ENCODE assay signal across 10 mouse cellular contexts in genomic region chr15:100470037-100470436, GRCm38 (mm10). TPM values are rescaled to one million over a fixed set of nuclear protein-coding genes. Genes with fewer than 3 reads are reported as not detected.
DNase-seq lines count a peak whose midpoint lies in the region; ATAC-seq and TF ChIP-seq lines count a peak whose summit lies in the region.
"Had no signal": no experiment of that assay in that cellular context is flagged by ENCODE, and none has a peak within 500 bp of the region (broad histone marks: within the 10 kb centered on the region; RNA-seq: fewer than 3 reads in every experiment).

No protein-coding gene starts in this region.

- peak overlapping the region; percentile 92 for H3K4me3 ChIP-seq in heart, embryonic 16.5 days (ENCODE audit: low read length)
- peak overlapping the region; percentile 89 for H3K4me3 ChIP-seq in forebrain, embryonic 10.5 days
- H3K4me3 ChIP-seq in kidney, embryonic 16.5 days (ENCODE audit: low read length): peak overlapping the region; percentile 82
- H3K4me3 ChIP-seq in midbrain, postnatal 0 days (ENCODE audit: low read depth, low read length): peak overlapping the region; percentile 85

- no peak for ATAC-seq in heart, embryonic 16.5 days (replicated peaks; ENCODE audit: extremely low read depth, insufficient read depth, low FRiP score)
- no peak for ATAC-seq in kidney, embryonic 16.5 days (ENCODE audit: low FRiP score, low TSS enrichment)
- no peak for ATAC-seq in midbrain, postnatal 0 days (ENCODE audit: low FRiP score)

- no peak for TF ChIP-seq CTCF in midbrain, postnatal 0 days (IDR thresholded peaks at IDR 0.05)

- no peaks in the 10 kb centered on the region for H3K9me3 ChIP-seq in heart, embryonic 16.5 days (replicated peaks; ENCODE audit: control insufficient read depth, low read length)
- no peaks in the 10 kb centered on the region for H3K9me3 ChIP-seq in forebrain, embryonic 10.5 days
- no peaks in the 10 kb centered on the region for H3K9me3 ChIP-seq in kidney, embryonic 16.5 days (ENCODE audit: low read length)
- H3K9me3 ChIP-seq in midbrain, postnatal 0 days (ENCODE audit: low read length): no peaks in the 10 kb centered on the region

- H3K4me1 ChIP-seq in heart, embryonic 16.5 days (ENCODE audit: control insufficient read depth, insufficient read depth, low read length): peaks cover 15% of the 10 kb centered on the region
- peaks cover 34% of the 10 kb centered on the region for H3K4me1 ChIP-seq in forebrain, embryonic 10.5 days
- peaks cover 19% of the 10 kb centered on the region for H3K4me1 ChIP-seq in kidney, embryonic 16.5 days (ENCODE audit: insufficient read depth, low read length)
- H3K4me1 ChIP-seq in midbrain, postnatal 0 days (ENCODE audit: insufficient read depth, low read length): peaks cover 13% of the 10 kb centered on the region; the same call in 1 of the 2 replicates

- WGBS in heart, embryonic 16.5 days: 45% methylated on average over 10 of the region's 10 CpGs
- 67% methylated on average over 10 of the region's 10 CpGs for WGBS in forebrain, embryonic 10.5 days
- WGBS in kidney, embryonic 16.5 days: 33% methylated on average over 10 of the region's 10 CpGs
- 62% methylated on average over 10 of the region's 10 CpGs for WGBS in midbrain, postnatal 0 days

- H3K4me2 ChIP-seq in heart, embryonic 16.5 days (ENCODE audit: low read depth, low read length): peak overlapping the region; percentile 93
- H3K4me2 ChIP-seq in kidney, embryonic 16.5 days (replicated peaks; ENCODE audit: low read depth, low read length): peak overlapping the region; percentile 98
- H3K4me2 ChIP-seq in midbrain, postnatal 0 days (ENCODE audit: low read depth, low read length, poor library complexity, severe bottlenecking): peak overlapping the region; percentile 90

- DNase-seq in heart, adult 8-10 months (ENCODE audit: low spot score): no peak
- no peak for DNase-seq in forebrain, embryonic 10.5 days (ENCODE audit: extremely low spot score, low spot score)
- DNase-seq in midbrain, postnatal 0 days (ENCODE audit: low spot score): no peak
- no peak for DNase-seq in gastrocnemius, adult 18-20 months (ENCODE audit: low spot score)
- no peak for DNase-seq in frontal cortex, postnatal 36 days (ENCODE audit: low spot score in 2 of 2)
- no peak for DNase-seq in ovary, postnatal 14 days (ENCODE audit: low spot score)
- DNase-seq: cerebellum, adult 8-10 months had no signal

- H3K27me3 ChIP-seq in heart, embryonic 16.5 days (ENCODE audit: control insufficient read depth, insufficient read depth, low read length): no peaks in the 10 kb centered on the region
- no peaks in the 10 kb centered on the region for H3K27me3 ChIP-seq in forebrain, embryonic 10.5 days (ENCODE audit: poor library complexity, severe bottlenecking)
- H3K27me3 ChIP-seq in kidney, embryonic 16.5 days (ENCODE audit: insufficient read depth, low read length): no peaks in the 10 kb centered on the region
- no peaks in the 10 kb centered on the region for H3K27me3 ChIP-seq in midbrain, postnatal 0 days (ENCODE audit: insufficient read depth, low read length)

- peak overlapping the region; percentile 93 for H3K9ac ChIP-seq in heart, embryonic 16.5 days (ENCODE audit: low read length)
- peak overlapping the region; percentile 90; the same call in 1 of the 2 replicates for H3K9ac ChIP-seq in kidney, embryonic 16.5 days (replicated peaks; ENCODE audit: low read length)
- H3K9ac ChIP-seq in midbrain, postnatal 0 days (replicated peaks; ENCODE audit: low read length, poor library complexity, severe bottlenecking): no peak overlapping the region

- H3K27ac ChIP-seq in heart, embryonic 16.5 days (ENCODE audit: low read length): no peak overlapping the region
- no peak overlapping the region for H3K27ac ChIP-seq in forebrain, embryonic 10.5 days
- H3K27ac ChIP-seq in kidney, embryonic 16.5 days (ENCODE audit: low read length): no peak overlapping the region
- no peak overlapping the region for H3K27ac ChIP-seq in midbrain, postnatal 0 days (ENCODE audit: low read depth, low read length)

- H3K36me3 ChIP-seq in heart, embryonic 16.5 days (ENCODE audit: control insufficient read depth, insufficient read depth): peaks cover 12% of the 10 kb centered on the region
- H3K36me3 ChIP-seq in forebrain, embryonic 10.5 days (replicated peaks): peaks cover 47% of the 10 kb centered on the region
- peaks cover 21% of the 10 kb centered on the region for H3K36me3 ChIP-seq in kidney, embryonic 16.5 days (ENCODE audit: insufficient read depth, low read length)
- peaks cover 17% of the 10 kb centered on the region for H3K36me3 ChIP-seq in midbrain, postnatal 0 days (ENCODE audit: insufficient read depth, low read length)

RNA-seq across cellular contexts. Expression of gene Letmd1, which starts 1.2 kb away (rescaled TPM):
- polyA plus RNA-seq in heart, embryonic 16.5 days (2015; fragmentation: Nextera tagmentation; extraction: Ambion mirVana): 15.3 and 15.5 TPM in 2 replicates
- 10 to 100 TPM; 11.2 to 14.0 (median 11.8) TPM for total RNA-seq in heart, adult 8-10 months (2022)
- polyA plus RNA-seq in forebrain, embryonic 10.5 days (2016; fragmentation: Nextera tagmentation; extraction: Ambion mirVana): 39.5 and 41.3 TPM in 2 replicates
- 31.8 and 33.1 TPM in 2 replicates for polyA plus RNA-seq in kidney, embryonic 16.5 days (2015; fragmentation: Nextera tagmentation; extraction: Ambion mirVana)
- 80.9 and 86.0 TPM in 2 replicates for total RNA-seq in midbrain, postnatal 0 days (2014; rRNA removed)
- 53.0 and 55.0 TPM in 2 replicates for polyA plus RNA-seq in midbrain, postnatal 0 days (2015; fragmentation: Nextera tagmentation; extraction: Ambion mirVana)
- total RNA-seq in gastrocnemius, adult 18-20 months (2021): 1 to 10 TPM; 6.7 to 7.5 TPM

RNA-seq across cellular contexts. Expression of gene Csrnp2, which starts 25.3 kb away (rescaled TPM):
- polyA plus RNA-seq in heart, embryonic 16.5 days (2015; fragmentation: Nextera tagmentation; extraction: Ambion mirVana): 7.2 and 8.3 TPM in 2 replicates
- total RNA-seq in heart, adult 8-10 months (2022): 1 to 10 TPM; 2.4 to 3.1 (median 2.7) TPM
- 17.0 and 17.2 TPM in 2 replicates for polyA plus RNA-seq in forebrain, embryonic 10.5 days (2016; fragmentation: Nextera tagmentation; extraction: Ambion mirVana)
- 15.3 and 16.4 TPM in 2 replicates for polyA plus RNA-seq in kidney, embryonic 16.5 days (2015; fragmentation: Nextera tagmentation; extraction: Ambion mirVana)
- 61.5 and 66.3 TPM in 2 replicates for total RNA-seq in midbrain, postnatal 0 days (2014; rRNA removed)
- 35.8 and 37.0 TPM in 2 replicates for polyA plus RNA-seq in midbrain, postnatal 0 days (2015; fragmentation: Nextera tagmentation; extraction: Ambion mirVana)
- 1 to 10 TPM; 3.2 to 3.7 TPM for total RNA-seq in gastrocnemius, adult 18-20 months (2021)

RNA-seq across cellular contexts. Expression of gene Slc11a2, which starts 45.2 kb away (rescaled TPM):
- polyA plus RNA-seq in heart, embryonic 16.5 days (2015; fragmentation: Nextera tagmentation; extraction: Ambion mirVana): 15.3 and 18.6 TPM in 2 replicates
- 10 to 100 TPM; 49.0 to 61.5 (median 51.9) TPM for total RNA-seq in heart, adult 8-10 months (2022)
- polyA plus RNA-seq in forebrain, embryonic 10.5 days (2016; fragmentation: Nextera tagmentation; extraction: Ambion mirVana): 29.2 and 29.4 TPM in 2 replicates
- polyA plus RNA-seq in kidney, embryonic 16.5 days (2015; fragmentation: Nextera tagmentation; extraction: Ambion mirVana): 36.8 and 37.4 TPM in 2 replicates
- 29.5 and 34.4 TPM in 2 replicates for total RNA-seq in midbrain, postnatal 0 days (2014; rRNA removed)
- polyA plus RNA-seq in midbrain, postnatal 0 days (2015; fragmentation: Nextera tagmentation; extraction: Ambion mirVana): 17.0 and 23.6 TPM in 2 replicates
- 10 to 100 TPM; 34.5 to 40.0 TPM for total RNA-seq in gastrocnemius, adult 18-20 months (2021)

RNA-seq across cellular contexts. Expression of gene Gm5475, which starts 48.1 kb away (rescaled TPM):
- polyA plus RNA-seq in heart, embryonic 16.5 days (2015; fragmentation: Nextera tagmentation; extraction: Ambion mirVana): not detected in 2 replicates
- not detected for total RNA-seq in heart, adult 8-10 months (2022)
- 0.05 TPM in 1 of 2 replicates, not detected in the other for polyA plus RNA-seq in forebrain, embryonic 10.5 days (2016; fragmentation: Nextera tagmentation; extraction: Ambion mirVana)
- polyA plus RNA-seq in kidney, embryonic 16.5 days (2015; fragmentation: Nextera tagmentation; extraction: Ambion mirVana): 0.19 and 0.22 TPM in 2 replicates
- not detected in 2 replicates for total RNA-seq in midbrain, postnatal 0 days (2014; rRNA removed)
- 0.15 and 0.17 TPM in 2 replicates for polyA plus RNA-seq in midbrain, postnatal 0 days (2015; fragmentation: Nextera tagmentation; extraction: Ambion mirVana)
- under 1 TPM in 1 of 2 experiments, not detected in 1; 0.09 TPM for total RNA-seq in gastrocnemius, adult 18-20 months (2021)
- total RNA-seq: liver, adult 2 months had no signal
- polyA plus RNA-seq: liver, adult 2 months had no signal
